Mouse (Mus musculus) cortical plate, adult 2 months (tissue): ENCODE measurements around the gene Esr2. TPM values are rescaled to one million over a fixed set of nuclear protein-coding genes. Genes with fewer than 3 reads are reported as not detected.

Experiments used
- H3K27ac ChIP-seq: fragments of 200-500 bp; 2 replicates; pipeline ENCODE4 v1.5.1; 2012; ENCODE audit warnings: low read length, control low read depth, inconsistent platforms; ENCODE audit not compliant: insufficient read depth
- H3K4me1 ChIP-seq: fragments of 200-500 bp; 2 replicates; pipeline ENCODE4 v1.6.1; 2011; ENCODE audit warnings: low read length; ENCODE audit not compliant: control insufficient read depth, insufficient read depth
- H3K4me3 ChIP-seq: fragments of 200-500 bp; 2 replicates; pipeline ENCODE4 v1.5.1; 2011; ENCODE audit warnings: mild to moderate bottlenecking, low read length, control low read depth; ENCODE audit not compliant: insufficient read depth
- CTCF ChIP-seq: fragments of 200-500 bp; IDR thresholded peaks from 2 replicates; pipeline ENCODE4 v1.5.1; 2011; ENCODE audit warnings: mild to moderate bottlenecking, control low read depth, low read length; ENCODE audit not compliant: insufficient read depth; ENCODE audit errors: extremely low read depth
- POLR2A ChIP-seq: fragments of 200-500 bp; IDR thresholded peaks from 2 replicates; pipeline ENCODE4 v1.6.1; 2011; ENCODE audit warnings: mild to moderate bottlenecking, low read length, control low read depth; ENCODE audit not compliant: insufficient read depth; ENCODE audit errors: extremely low read depth
- polyA plus RNA-seq: library from polyadenylated mRNA; depleted of rRNA; stranded (reverse); fragments of >200 nt; gene quantifications from 2 replicates; pipeline ENCODE4 v1.2.3, GENCODE M21; 2012; rRNA removed

Esr2 gene
- polyA plus RNA-seq, 1 experiment, result 0.25 TPM

- H3K4me1 ChIP-seq, result peaks cover 6% of the 10 kb centered on the region
- H3K27ac ChIP-seq, result no peak overlapping the region
- TF ChIP-seq CTCF (no peak), POLR2A (no peak)
- H3K4me3 ChIP-seq, result no peak overlapping the region
Measured at GRCm38 (mm10) chr12:76087025-76087424, 90.0 kb downstream of the Esr2 start.

DNA sequence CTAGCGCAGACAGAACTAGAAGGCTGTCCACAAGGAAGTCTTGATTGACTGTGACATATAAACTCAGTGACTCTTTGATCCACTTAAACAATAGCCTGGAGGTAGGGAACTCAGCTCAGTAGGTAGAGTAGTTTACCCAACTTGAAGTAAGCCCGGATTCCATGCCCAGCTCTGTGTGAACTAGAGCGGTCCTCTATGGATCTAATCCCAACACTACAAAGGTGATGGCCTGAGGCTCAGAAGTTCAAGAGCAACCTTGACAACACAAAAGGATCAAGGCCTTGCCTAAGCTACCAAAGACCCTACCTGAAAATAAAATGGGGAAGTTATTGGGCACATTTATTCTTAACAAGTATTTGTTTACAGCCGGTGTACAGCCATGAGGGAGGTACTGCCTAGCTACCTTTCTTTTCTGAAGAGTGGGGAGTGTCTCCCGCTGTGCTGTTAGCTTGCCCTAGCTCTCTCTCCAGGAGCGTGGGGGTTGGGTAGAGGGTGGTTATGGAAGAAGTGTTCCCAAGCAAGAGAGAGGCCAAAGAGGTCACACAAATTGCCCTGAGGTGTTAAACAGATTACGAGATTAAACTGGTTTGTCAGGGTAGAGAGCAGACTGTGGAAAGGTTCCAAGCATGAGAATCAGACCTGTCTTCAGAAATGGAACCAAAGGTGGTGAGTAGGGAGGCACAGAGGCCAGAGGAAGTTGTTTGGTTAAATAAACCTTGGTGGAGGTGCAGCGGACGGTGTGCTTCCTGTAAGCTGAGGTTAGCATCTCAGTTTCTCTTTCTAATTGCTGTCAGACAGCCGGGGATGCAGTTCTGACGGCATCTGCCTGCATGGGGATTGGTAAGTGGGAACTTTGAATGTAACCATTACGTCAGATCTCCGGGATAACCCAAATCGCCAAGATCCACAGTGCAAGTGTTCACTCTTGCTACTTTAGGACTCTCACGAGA lies 90.8 kb downstream of the Esr2 start:
- no peak overlapping the region for H3K27ac ChIP-seq
- TF ChIP-seq POLR2A (no peak), CTCF (no peak)
- H3K4me1 ChIP-seq, result peaks cover 6% of the 10 kb centered on the region
- no peak overlapping the region for H3K4me3 ChIP-seq

- Histone ChIP-seq H3K4me3 (no peak overlapping the region), H3K4me1 (peaks cover 8% of the 10 kb centered on the region), H3K27ac (no peak overlapping the region)
- TF ChIP-seq POLR2A (no peak), CTCF (no peak)
Measured at GRCm38 (mm10) chr12:76085066-76085465, 92.0 kb downstream of the Esr2 start.

- 0 out of 2 replicates have a peak overlapping the region, but pooled peaks have one; percentile 58 for H3K27ac ChIP-seq
- peaks cover 8% of the 10 kb centered on the region for H3K4me1 ChIP-seq
- H3K4me3 ChIP-seq, result peak overlapping the region; percentile 72
- TF ChIP-seq POLR2A (peak; percentile 66), CTCF (no peak)
Measured at GRCm38 (mm10) chr12:76081557-76082211, 95.4 kb downstream of the Esr2 start.

DNA sequence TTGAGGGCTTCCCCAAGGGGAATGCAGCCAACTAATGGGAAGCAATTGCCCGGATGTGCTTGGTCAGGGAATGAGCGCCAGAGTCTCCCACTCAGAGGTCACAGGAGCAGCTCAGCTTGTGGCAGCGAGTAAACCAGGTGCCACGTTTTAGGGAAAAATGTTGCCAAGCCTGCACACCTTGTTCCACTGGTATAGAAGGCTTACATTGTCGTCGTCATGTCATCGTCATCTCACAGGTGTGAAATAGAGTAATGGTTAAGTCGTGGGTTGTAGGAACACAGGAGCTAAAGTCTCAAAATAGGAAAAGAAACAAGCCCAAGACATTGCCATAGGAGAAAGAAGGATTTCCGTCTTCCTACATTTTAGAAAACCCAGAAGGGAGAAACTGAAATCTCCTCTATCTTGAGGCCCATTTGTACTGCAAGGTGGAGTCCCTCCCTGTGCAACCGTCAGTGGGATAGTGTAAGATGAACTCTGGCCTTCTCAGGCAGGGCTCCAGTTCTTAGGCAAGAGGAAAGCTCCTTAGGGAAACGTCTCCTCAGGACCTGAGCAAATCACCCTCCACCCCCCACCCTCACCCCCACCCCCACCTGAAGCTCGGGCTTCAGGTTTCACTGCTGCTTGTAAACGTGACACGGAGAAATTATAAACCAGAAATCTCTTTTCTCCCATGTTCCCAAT lies 96.0 kb downstream of the Esr2 start:
- Histone ChIP-seq H3K4me1 (peaks cover 8% of the 10 kb centered on the region), H3K4me3 (peak overlapping the region; percentile 72), H3K27ac (0 out of 2 replicates have a peak overlapping the region, but pooled peaks have one; percentile 58)
- no peak for TF ChIP-seq POLR2A
- TF ChIP-seq CTCF, result no peak

GRCm38 (mm10) chr12:76073981-76074380 lies 103.1 kb downstream of the Esr2 start:
- TF ChIP-seq CTCF (no peak), POLR2A (no peak)
- Histone ChIP-seq H3K4me3 (no peak overlapping the region), H3K4me1 (no peaks in the 10 kb centered on the region), H3K27ac (no peak overlapping the region)

DNA sequence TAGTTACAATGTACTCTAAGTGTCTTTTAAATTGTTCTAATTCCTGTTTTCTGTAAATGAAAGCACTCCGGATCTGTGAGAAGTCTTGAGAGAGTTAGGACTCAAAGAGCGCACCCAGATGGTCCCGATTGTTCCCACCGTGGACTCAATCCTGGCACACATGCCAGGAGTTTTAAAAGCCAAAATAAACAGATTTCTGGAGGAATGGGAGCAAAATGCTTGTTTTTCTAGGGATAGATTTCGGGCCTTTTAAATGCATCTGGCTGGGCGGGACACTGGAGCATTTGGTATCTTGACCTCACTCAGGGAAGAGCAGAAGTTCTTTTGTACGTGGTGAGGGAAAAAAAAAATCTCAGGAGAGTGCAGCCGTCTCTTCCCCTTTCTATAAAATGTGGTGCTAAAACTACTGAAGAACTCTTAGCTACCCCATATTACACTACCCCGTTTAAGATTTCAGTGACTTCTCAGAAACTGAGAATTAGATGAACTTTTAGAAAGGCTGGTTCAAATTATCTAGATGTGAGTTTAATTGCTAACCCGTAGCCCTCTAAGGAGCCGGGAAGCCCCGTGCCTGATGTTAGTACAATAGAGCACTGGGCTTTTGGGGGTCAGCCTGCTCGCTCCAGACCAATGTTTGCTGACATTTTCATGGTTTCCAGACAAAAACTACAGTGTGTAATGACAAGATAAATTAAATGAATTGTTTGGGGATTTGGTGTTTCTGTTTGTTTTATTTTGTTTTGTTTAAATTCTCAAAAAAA lies 103.8 kb downstream of the Esr2 start:
- H3K4me3 ChIP-seq, result no peak overlapping the region
- H3K27ac ChIP-seq, result no peak overlapping the region
- TF ChIP-seq POLR2A (no peak), CTCF (no peak)
- no peaks in the 10 kb centered on the region for H3K4me1 ChIP-seq

GRCm38 (mm10) chr12:76071935-76072849 lies 104.9 kb downstream of the Esr2 start:
- H3K27ac ChIP-seq, result no peak overlapping the region
- H3K4me1 ChIP-seq, result no peaks in the 10 kb centered on the region
- H3K4me3 ChIP-seq, result no peak overlapping the region
- no peak for TF ChIP-seq CTCF
- TF ChIP-seq POLR2A, result no peak

Other genes starting within 250 kb of the Esr2 start
- not detected in 2 replicates for gene Tex21, start 69.5 kb upstream of the Esr2 start, polyA plus RNA-seq
- gene Mthfd1, start 78.0 kb upstream of the Esr2 start, polyA plus RNA-seq, result 33.2 and 35.7 TPM in 2 replicates
- gene Akap5, start 147.6 kb upstream of the Esr2 start, polyA plus RNA-seq, result 51.2 and 51.4 TPM in 2 replicates
- gene Zbtb25, start 192.3 kb upstream of the Esr2 start, polyA plus RNA-seq, result 17.9 and 20.3 TPM in 2 replicates
- 3.5 and 3.7 TPM in 2 replicates for gene Zbtb1, start 193.0 kb upstream of the Esr2 start, polyA plus RNA-seq
- gene Hspa2, start 226.9 kb upstream of the Esr2 start, polyA plus RNA-seq, result 47.8 and 52.5 TPM in 2 replicates
- 1.3 and 1.8 TPM in 2 replicates for gene Ppp1r36, start 240.3 kb upstream of the Esr2 start, polyA plus RNA-seq